Mouse (Mus musculus): ENCODE measurements around the gene Gas7. TPM values are rescaled to one million over a fixed set of nuclear protein-coding genes. Genes with fewer than 3 reads are reported as not detected.

Gene Gas7
- polyA plus RNA-seq, 1 experiment from 2014 or later, result 2.7 TPM

DNA sequence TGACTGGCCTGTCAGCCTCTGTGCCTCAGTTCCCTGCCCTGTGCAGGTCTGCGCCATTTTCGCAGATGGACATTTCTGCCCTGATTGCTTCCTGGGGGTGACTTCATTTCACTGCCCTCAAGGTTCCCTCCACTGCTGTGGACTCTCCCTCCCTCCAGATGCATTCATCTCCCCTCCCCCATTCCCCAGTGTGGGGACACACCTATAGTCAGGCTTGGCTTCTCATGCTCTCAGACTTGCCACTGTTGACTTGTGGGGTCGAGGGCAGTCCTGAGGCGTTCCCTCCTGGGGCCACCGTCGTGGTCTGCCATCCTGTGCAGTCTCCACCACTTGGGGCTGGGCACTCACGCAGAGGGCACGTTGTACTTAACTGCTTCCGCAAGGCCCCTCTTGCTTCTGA lies 201.6 kb downstream of the Gas7 start:
- H3K9ac ChIP-seq (replicated peaks), result no peak overlapping the region
- DNase-seq (no peak), ATAC-seq (no peak)
- H3K27me3 ChIP-seq (ENCODE audit: insufficient read depth, low read length), result no peaks in the 10 kb centered on the region
- H3K36me3 ChIP-seq (replicated peaks; ENCODE audit: insufficient read depth, low read length), result no peaks in the 10 kb centered on the region
- H3K4me1 ChIP-seq (ENCODE audit: insufficient read depth), result no peaks in the 10 kb centered on the region
- H3K4me3 ChIP-seq (ENCODE audit: low read depth, low read length), result no peak overlapping the region
- no peaks in the 10 kb centered on the region for H3K9me3 ChIP-seq (ENCODE audit: low read length)
- no peak overlapping the region for H3K27ac ChIP-seq (ENCODE audit: low read depth)
- WGBS (ENCODE audit: insufficient replicate concordance), result 74% methylated on average over 9 of the region's 9 CpGs
- no peak overlapping the region for H3K4me2 ChIP-seq (ENCODE audit: low read depth, low read length)
- TF ChIP-seq CTCF (IDR thresholded peaks at IDR 0.05; ENCODE audit: low read depth) (no peak), EP300 (IDR thresholded peaks at IDR 0.05; ENCODE audit: low read depth) (no peak)

DNA sequence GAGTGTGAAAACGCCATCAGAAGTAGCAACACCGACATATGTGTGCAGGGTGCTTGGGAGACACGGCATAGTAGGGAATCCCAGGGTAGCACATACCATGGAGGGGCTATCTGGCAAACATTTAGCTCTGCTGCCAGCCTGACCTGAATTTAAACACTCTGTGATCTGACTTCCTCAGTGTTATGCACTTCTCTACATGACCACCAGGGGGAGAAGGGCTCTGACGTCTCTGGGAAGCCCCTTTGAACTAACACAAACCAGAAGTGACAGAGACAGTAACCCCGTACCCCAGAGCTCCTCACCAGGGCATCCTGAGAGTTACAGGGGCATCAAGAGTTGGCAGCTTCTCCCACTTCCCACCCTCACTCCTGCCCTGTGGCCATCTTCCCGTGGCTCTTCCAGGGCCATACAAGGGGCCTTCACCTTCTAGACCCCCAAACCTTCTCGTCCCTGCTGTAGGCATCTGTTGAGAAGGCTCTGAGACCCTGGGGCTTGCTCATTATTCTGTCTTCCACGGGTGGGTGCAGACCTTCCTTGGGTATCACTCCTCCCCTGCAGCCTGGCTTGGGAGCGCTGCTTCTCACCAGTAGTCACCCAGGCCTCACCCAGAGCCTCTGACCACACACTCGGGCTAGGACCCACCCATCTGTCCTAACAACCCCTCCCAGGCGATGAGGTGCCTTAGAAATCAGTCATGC lies 202.6 kb downstream of the Gas7 start:
- Histone ChIP-seq H3K4me1 (ENCODE audit: insufficient read depth) (no peaks in the 10 kb centered on the region), H3K9ac (replicated peaks) (no peak overlapping the region), H3K4me2 (ENCODE audit: low read depth, low read length) (no peak overlapping the region), H3K27me3 (ENCODE audit: insufficient read depth, low read length) (no peaks in the 10 kb centered on the region), H3K36me3 (replicated peaks; ENCODE audit: insufficient read depth, low read length) (no peaks in the 10 kb centered on the region), H3K27ac (ENCODE audit: low read depth) (no peak overlapping the region), H3K4me3 (ENCODE audit: low read depth, low read length) (no peak overlapping the region), H3K9me3 (ENCODE audit: low read length) (no peaks in the 10 kb centered on the region)
- TF ChIP-seq EP300 (IDR thresholded peaks at IDR 0.05; ENCODE audit: low read depth) (no peak), CTCF (IDR thresholded peaks at IDR 0.05; ENCODE audit: low read depth) (peak; percentile 86)
- DNase-seq (peak; percentile 47), ATAC-seq (no peak)
- 37% methylated on average over 11 of the region's 11 CpGs for WGBS (ENCODE audit: insufficient replicate concordance)

DNA sequence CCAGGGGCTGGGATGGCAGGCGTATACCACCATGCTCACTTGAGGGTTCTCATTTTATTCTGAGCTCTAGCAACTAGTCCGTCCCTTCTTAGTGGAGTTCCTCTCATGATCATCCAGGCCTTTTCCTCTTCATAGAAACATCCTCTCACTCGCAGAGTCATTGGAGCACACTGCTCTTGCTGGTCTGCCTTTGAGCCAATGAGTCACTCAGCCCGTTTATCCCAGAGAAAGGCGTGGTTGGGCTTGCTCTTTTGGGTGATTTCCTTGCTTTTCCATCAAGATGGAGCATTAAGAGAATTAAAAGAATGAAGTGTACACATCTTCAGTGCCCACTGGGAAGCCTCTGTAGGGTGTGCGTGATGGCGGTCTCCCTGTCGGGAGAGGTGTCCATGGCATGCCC lies 206.2 kb downstream of the Gas7 start:
- WGBS (ENCODE audit: insufficient replicate concordance), result 77% methylated on average over 8 of the region's 8 CpGs

DNA sequence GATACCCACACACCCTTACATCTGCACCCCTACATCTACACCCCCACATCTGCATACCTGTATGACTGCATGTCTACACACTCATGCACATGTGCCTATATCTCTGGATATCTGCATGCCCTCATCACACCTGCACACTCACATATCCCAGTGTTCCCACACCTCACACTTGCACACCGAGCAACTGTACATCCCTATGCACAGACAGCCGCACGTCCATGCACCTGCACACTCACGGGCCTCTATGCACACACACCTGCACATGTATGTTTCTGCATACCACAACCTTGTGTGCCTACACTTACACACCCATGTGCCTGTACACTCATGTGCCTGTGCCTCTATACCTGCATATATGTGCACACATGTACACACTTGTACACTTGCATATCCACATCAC lies 208.2 kb downstream of the Gas7 start:
- no peaks in the 10 kb centered on the region for H3K9me3 ChIP-seq (ENCODE audit: low read length)
- no peak for ATAC-seq
- no peak overlapping the region for H3K4me2 ChIP-seq (ENCODE audit: low read depth, low read length)
- WGBS (ENCODE audit: insufficient replicate concordance), result 89% methylated on average over 4 of the region's 4 CpGs
- no peaks in the 10 kb centered on the region; the same call in 1 of the 2 replicates for H3K4me1 ChIP-seq (ENCODE audit: insufficient read depth)
- no peaks in the 10 kb centered on the region for H3K36me3 ChIP-seq (replicated peaks; ENCODE audit: insufficient read depth, low read length)
- H3K4me3 ChIP-seq (ENCODE audit: low read depth, low read length), result no peak overlapping the region
- no peak overlapping the region for H3K9ac ChIP-seq (replicated peaks)
- no peaks in the 10 kb centered on the region for H3K27me3 ChIP-seq (ENCODE audit: insufficient read depth, low read length)
- H3K27ac ChIP-seq (ENCODE audit: low read depth), result no peak overlapping the region
- TF ChIP-seq EP300 (IDR thresholded peaks at IDR 0.05; ENCODE audit: low read depth) (no peak), CTCF (IDR thresholded peaks at IDR 0.05; ENCODE audit: low read depth) (no peak)
- DNase-seq, result no peak

More for the DNA sequence above, 206.2 kb downstream of the Gas7 start:
- Histone ChIP-seq H3K4me3 (ENCODE audit: low read depth, low read length) (no peak overlapping the region), H3K4me1 (ENCODE audit: insufficient read depth) (no peaks in the 10 kb centered on the region), H3K27me3 (ENCODE audit: insufficient read depth, low read length) (no peaks in the 10 kb centered on the region), H3K4me2 (ENCODE audit: low read depth, low read length) (no peak overlapping the region), H3K9me3 (ENCODE audit: low read length) (no peaks in the 10 kb centered on the region), H3K9ac (replicated peaks) (no peak overlapping the region), H3K36me3 (replicated peaks; ENCODE audit: insufficient read depth, low read length) (no peaks in the 10 kb centered on the region), H3K27ac (ENCODE audit: low read depth) (no peak overlapping the region)
- TF ChIP-seq EP300 (IDR thresholded peaks at IDR 0.05; ENCODE audit: low read depth) (no peak), CTCF (IDR thresholded peaks at IDR 0.05; ENCODE audit: low read depth) (no peak)
- DNase-seq (no peak), ATAC-seq (no peak)

DNA sequence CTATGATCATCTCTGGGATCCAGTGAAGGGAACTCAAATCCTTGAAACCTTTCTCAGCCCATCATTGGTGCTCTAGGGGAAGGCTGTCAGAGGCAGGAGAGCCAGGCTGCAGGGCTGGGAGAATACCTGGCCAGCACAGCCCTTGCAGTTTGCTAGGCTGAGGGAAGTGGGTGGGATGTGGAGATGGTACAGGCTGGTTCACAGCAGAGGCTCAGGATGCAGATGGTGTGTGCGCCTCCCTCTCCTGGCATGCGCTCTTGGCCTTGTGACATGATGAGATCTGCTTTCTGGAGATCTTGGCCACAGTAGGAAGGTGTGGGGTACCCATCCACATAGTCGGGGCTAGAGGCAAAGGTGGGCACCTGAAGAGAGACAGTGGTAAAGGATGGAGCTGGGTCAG lies 209.0 kb downstream of the Gas7 start:
- TF ChIP-seq EP300 (IDR thresholded peaks at IDR 0.05; ENCODE audit: low read depth) (no peak), CTCF (IDR thresholded peaks at IDR 0.05; ENCODE audit: low read depth) (no peak)
- Histone ChIP-seq H3K27me3 (ENCODE audit: insufficient read depth, low read length) (no peaks in the 10 kb centered on the region), H3K9me3 (ENCODE audit: low read length) (no peaks in the 10 kb centered on the region), H3K4me3 (ENCODE audit: low read depth, low read length) (no peak overlapping the region), H3K4me2 (ENCODE audit: low read depth, low read length) (no peak overlapping the region), H3K4me1 (ENCODE audit: insufficient read depth) (no peaks in the 10 kb centered on the region; the same call in 1 of the 2 replicates), H3K36me3 (replicated peaks; ENCODE audit: insufficient read depth, low read length) (no peaks in the 10 kb centered on the region), H3K9ac (replicated peaks) (no peak overlapping the region), H3K27ac (ENCODE audit: low read depth) (no peak overlapping the region)
- no peak for ATAC-seq
- DNase-seq, result no peak
- WGBS (ENCODE audit: insufficient replicate concordance), result 82% methylated on average over 3 of the region's 3 CpGs

DNA sequence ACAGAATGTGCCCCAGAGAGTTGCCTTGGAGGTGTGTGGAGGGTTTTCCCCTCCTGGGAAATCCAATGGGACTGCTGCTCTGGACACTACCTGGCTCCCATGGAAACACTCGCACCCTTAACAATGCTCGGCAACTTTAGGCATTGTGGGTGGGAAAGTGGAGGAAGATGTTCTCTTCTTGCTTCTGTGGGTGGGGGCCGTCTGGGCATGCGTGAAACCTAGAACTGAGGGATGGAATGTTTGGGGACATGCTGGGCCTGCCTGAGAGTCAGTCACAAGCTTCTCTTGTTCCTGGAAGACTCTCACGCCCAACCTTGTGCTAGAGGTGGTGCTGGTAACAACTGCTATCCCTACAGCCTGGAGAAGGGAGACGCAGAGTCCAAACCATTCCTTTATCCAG lies 209.7 kb downstream of the Gas7 start:
- TF ChIP-seq EP300 (IDR thresholded peaks at IDR 0.05; ENCODE audit: low read depth) (no peak), CTCF (IDR thresholded peaks at IDR 0.05; ENCODE audit: low read depth) (no peak)
- Histone ChIP-seq H3K4me1 (ENCODE audit: insufficient read depth) (no peaks in the 10 kb centered on the region; the same call in 1 of the 2 replicates), H3K36me3 (replicated peaks; ENCODE audit: insufficient read depth, low read length) (no peaks in the 10 kb centered on the region), H3K9ac (replicated peaks) (no peak overlapping the region), H3K27ac (ENCODE audit: low read depth) (no peak overlapping the region), H3K4me3 (ENCODE audit: low read depth, low read length) (no peak overlapping the region), H3K4me2 (ENCODE audit: low read depth, low read length) (no peak overlapping the region), H3K27me3 (ENCODE audit: insufficient read depth, low read length) (no peaks in the 10 kb centered on the region), H3K9me3 (ENCODE audit: low read length) (no peaks in the 10 kb centered on the region)
- 80% methylated on average over 6 of the region's 6 CpGs for WGBS (ENCODE audit: insufficient replicate concordance)
- ATAC-seq, result no peak
- DNase-seq, result no peak
